Mouse (Mus musculus): ENCODE data around the gene A730061H03Rik.

DNA sequence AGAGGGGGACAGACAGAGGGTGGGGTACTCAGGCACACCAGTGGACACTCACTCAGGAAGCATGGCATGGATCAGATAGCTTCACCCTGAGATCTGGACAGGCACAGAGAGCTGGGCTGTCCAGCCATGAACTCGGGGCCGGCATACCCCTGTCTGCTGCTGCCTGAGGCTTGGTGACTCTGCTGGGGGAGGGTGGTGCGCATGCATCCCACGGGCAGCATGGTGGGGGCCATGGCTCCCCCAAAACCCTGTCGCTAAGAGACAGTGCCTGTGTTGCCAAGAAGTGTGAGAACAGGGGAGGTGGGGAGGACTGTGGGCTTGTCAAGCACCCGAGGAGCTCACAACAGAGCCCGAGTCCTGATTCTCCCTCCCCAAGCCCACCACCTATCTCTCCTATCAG is 49.2 kb downstream of the A730061H03Rik start:
- TF ChIP-seq POLR2A (IDR thresholded peaks at IDR 0.05; ENCODE audit: borderline replicate concordance, control insufficient read depth, low read depth, low read length): no peak
- no peak for TF ChIP-seq CTCF (IDR thresholded peaks at IDR 0.05; ENCODE audit: control insufficient read depth, insufficient read depth, low read length)
